Mouse (Mus musculus): Measurements from ENCODE around the gene Dpf3.

GRCm38 (mm10) chr12:83291915-83292314, 195.6 kb downstream of the Dpf3 start:
- TF ChIP-seq POLR2A (IDR thresholded peaks at IDR 0.05; ENCODE audit: control insufficient read depth, low read depth, low read length) (no peak), CTCF (IDR thresholded peaks at IDR 0.05; ENCODE audit: control insufficient read depth, insufficient read depth, insufficient replicate concordance, low read depth, low read length) (no peak)

All from testis, adult 2 months (tissue).